Mouse (Mus musculus) forebrain, embryonic 15.5 days (tissue): ENCODE measurements around the gene Crygb. TPM values are rescaled to one million over a fixed set of nuclear protein-coding genes. Genes with fewer than 3 reads are reported as not detected.

ENCODE experiments used
- ATAC-seq: fragments of 200-750 bp; cut with Nextera tagmentation; replicated peaks from 2 replicates; pipeline ENCODE4 v1.8.0; 2017; ENCODE audit warnings: mild to moderate bottlenecking, moderate TSS enrichment, moderate library complexity
- H3K27ac ChIP-seq: fragments of 300-500 bp; sonication (generic); replicated peaks from 2 replicates; pipeline ENCODE4 v1.5.1; 2015; ENCODE audit warnings: mild to moderate bottlenecking, inconsistent platforms
- H3K27me3 ChIP-seq: fragments of 300-500 bp; sonication (generic); 2 replicates; pipeline ENCODE4 v1.6.1; 2015; ENCODE audit warnings: inconsistent platforms
- H3K36me3 ChIP-seq: fragments of 300-500 bp; sonication (generic); 2 replicates; pipeline ENCODE4 v1.6.1; 2015; ENCODE audit warnings: mild to moderate bottlenecking, inconsistent platforms
- H3K4me1 ChIP-seq: fragments of 300-500 bp; sonication (generic); 2 replicates; pipeline ENCODE4 v1.6.1; 2015; ENCODE audit warnings: inconsistent platforms
- H3K4me2 ChIP-seq: fragments of 300-500 bp; sonication (generic); replicated peaks from 2 replicates; pipeline ENCODE4 v1.6.1; 2015; ENCODE audit warnings: mild to moderate bottlenecking, inconsistent platforms
- H3K4me3 ChIP-seq: fragments of 300-500 bp; sonication (generic); 2 replicates; pipeline ENCODE4 v1.5.1; 2015; ENCODE audit warnings: mild to moderate bottlenecking, inconsistent platforms
- H3K9ac ChIP-seq: fragments of 300-500 bp; sonication (generic); replicated peaks from 2 replicates; pipeline ENCODE4 v1.6.1; 2015; ENCODE audit warnings: mild to moderate bottlenecking, inconsistent platforms
- H3K9me3 ChIP-seq: fragments of 300-500 bp; sonication (generic); 2 replicates; pipeline ENCODE4 v1.6.1; 2016; ENCODE audit warnings: inconsistent platforms
- WGBS: fragments of 180-500 bp; shearing (Covaris S2); methylation state at CpG from one replicate; pipeline ENCODE4 v1.1.7; 2015; ENCODE audit warnings: mixed read lengths; 5-methylcytosine and 5-hydroxymethylcytosine counted together
- polyA plus RNA-seq: library from polyadenylated mRNA; unstranded; fragments of >200 nt; fragmentation: Nextera tagmentation; extraction: Ambion mirVana; gene quantifications from 2 replicates; pipeline ENCODE4 v1.2.1, GENCODE M21; 2015

The Crygb gene
- polyA plus RNA-seq, 1 experiment from 2014 or later: not detected

GRCm38 (mm10) chr1:65109196-65109595 lies 27.1 kb upstream of the Crygb start:
- H3K4me3 ChIP-seq: no peak overlapping the region
- no peaks in the 10 kb centered on the region for H3K4me1 ChIP-seq
- H3K9me3 ChIP-seq: no peaks in the 10 kb centered on the region
- no peak overlapping the region for H3K4me2 ChIP-seq
- H3K27ac ChIP-seq: no peak overlapping the region
- no peaks in the 10 kb centered on the region for H3K27me3 ChIP-seq
- no peak for ATAC-seq
- no peaks in the 10 kb centered on the region for H3K36me3 ChIP-seq
- WGBS: 92% methylated on average over 8 of the region's 8 CpGs
- no peak overlapping the region for H3K9ac ChIP-seq

GRCm38 (mm10) chr1:65107654-65108279 lies 25.7 kb upstream of the Crygb start:
- no peak overlapping the region for H3K9ac ChIP-seq
- H3K27ac ChIP-seq: no peak overlapping the region
- 93% methylated on average over 10 of the region's 10 CpGs for WGBS

DNA sequence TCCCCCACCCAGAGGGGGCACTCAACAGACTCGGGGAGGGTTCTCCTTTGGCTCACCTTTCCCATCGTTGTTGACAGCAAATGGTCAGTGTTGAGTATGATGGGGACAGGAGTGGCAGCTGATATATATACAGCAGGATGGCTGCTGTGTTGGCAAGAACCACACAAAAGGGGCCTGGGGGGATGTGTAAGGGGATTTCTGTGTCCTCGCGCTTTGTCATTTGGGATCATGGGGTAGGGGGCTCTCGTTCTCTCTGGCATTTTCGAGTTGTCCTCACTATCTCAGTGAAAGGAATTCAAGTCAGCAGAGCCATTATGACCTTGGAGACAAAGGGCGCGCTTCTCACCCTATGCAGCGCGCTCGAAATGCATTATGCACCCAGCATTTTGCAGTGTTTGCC lies 21.2 kb upstream of the Crygb start, which contains the start of gene Cryga:
Gene Cryga, minus strand, starts transcription at position 101 of the 400 bp plus-strand sequence.
- Histone ChIP-seq H3K9ac (no peak within 1 kb of the TSS), H3K27me3 (no peaks in the 10 kb centered on the region), H3K9me3 (no peaks in the 10 kb centered on the region), H3K4me3 (no peak within 1 kb of the TSS), H3K4me1 (no peaks in the 10 kb centered on the region), H3K4me2 (no peak within 1 kb of the TSS), H3K36me3 (no peaks in the 10 kb centered on the region), H3K27ac (no peak within 1 kb of the TSS)
- no peak for ATAC-seq
- 90% methylated on average over 11 of the region's 11 CpGs for WGBS

More at GRCm38 (mm10) chr1:65107654-65108279, 25.7 kb upstream of the Crygb start:
- Histone ChIP-seq H3K9me3 (no peaks in the 10 kb centered on the region), H3K36me3 (no peaks in the 10 kb centered on the region), H3K4me1 (no peaks in the 10 kb centered on the region), H3K4me3 (no peak overlapping the region), H3K4me2 (no peak overlapping the region), H3K27me3 (no peaks in the 10 kb centered on the region)
- ATAC-seq: no peak

GRCm38 (mm10) chr1:65096953-65097352 lies 14.9 kb upstream of the Crygb start:
- no peaks in the 10 kb centered on the region for H3K9me3 ChIP-seq
- H3K4me3 ChIP-seq: no peak overlapping the region
- H3K4me2 ChIP-seq: no peak overlapping the region
- H3K27ac ChIP-seq: no peak overlapping the region
- H3K36me3 ChIP-seq: no peaks in the 10 kb centered on the region
- no peaks in the 10 kb centered on the region for H3K27me3 ChIP-seq
- H3K4me1 ChIP-seq: no peaks in the 10 kb centered on the region
- H3K9ac ChIP-seq: no peak overlapping the region
- no peak for ATAC-seq
- WGBS: 83% methylated on average over 3 of the region's 3 CpGs

- Histone ChIP-seq H3K36me3 (no peaks in the 10 kb centered on the region), H3K9me3 (no peaks in the 10 kb centered on the region), H3K4me2 (no peak overlapping the region), H3K4me3 (no peak overlapping the region), H3K4me1 (no peaks in the 10 kb centered on the region), H3K27me3 (no peaks in the 10 kb centered on the region), H3K27ac (no peak overlapping the region), H3K9ac (no peak overlapping the region)
- 94% methylated on average over 3 of the region's 3 CpGs for WGBS
- ATAC-seq: no peak
These were observed 9.5 kb upstream of the Crygb start for GRCm38 (mm10) chr1:65091566-65091965.

DNA sequence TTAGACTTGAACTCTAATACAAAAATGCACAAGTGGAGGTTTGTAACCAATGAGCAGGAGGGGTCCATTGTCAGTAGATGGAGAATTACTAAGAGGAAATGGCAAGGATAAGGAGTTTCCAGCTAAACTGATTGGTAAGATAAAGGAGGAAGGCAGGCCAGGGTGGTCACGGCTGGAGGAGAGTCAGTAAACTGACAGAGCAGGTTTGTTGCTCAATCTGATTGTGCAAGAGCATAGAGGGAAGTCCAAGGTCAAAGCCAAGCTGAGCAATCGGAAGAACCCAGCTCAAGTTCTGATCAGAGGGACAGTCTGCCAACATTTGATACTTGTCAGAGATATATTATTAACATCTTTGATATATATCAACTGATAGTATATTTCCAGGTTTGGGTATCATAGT lies 8.3 kb upstream of the Crygb start:
- WGBS: 79% methylated on average over 2 of the region's 2 CpGs
- Histone ChIP-seq H3K27me3 (no peaks in the 10 kb centered on the region), H3K4me3 (no peak overlapping the region), H3K27ac (no peak overlapping the region), H3K9ac (no peak overlapping the region), H3K4me2 (no peak overlapping the region), H3K36me3 (no peaks in the 10 kb centered on the region), H3K9me3 (no peaks in the 10 kb centered on the region), H3K4me1 (no peaks in the 10 kb centered on the region)
- no peak for ATAC-seq

DNA sequence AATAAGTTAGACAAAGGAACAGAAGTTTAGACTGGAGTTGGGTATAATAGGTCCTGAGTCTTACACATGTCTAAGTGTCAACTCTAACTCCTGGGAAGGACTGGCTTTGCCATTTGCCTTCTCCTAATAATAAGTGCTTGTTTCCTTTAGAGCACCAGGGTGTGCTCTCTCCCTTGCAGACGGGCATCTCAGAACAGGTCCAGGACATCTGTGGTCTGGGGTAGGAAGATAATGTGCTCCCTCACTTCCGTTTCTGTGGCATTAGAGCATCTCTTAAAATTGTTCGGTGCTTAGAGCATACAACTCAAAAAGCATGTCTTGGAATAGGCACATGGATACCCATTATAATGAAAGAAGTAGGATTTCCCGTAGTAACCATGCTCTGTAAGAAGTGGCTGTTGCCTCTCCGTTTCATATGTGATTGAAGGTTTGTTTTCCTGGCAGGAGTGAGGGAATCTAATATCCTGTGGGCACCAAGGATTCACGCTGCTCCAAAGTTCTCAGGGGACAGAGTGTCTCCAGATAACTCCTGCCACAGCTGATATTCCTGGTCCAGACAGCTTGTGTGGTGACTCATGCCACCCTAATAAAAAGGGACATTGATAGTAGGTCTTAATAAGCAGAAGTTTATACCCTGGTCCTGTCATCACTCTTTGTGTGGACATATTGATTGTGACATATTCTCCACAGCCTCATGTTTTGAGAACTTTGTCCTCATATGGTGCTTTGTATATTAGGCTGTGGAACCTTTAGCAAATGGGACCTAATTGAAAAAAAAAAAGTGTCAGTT lies 6.7 kb upstream of the Crygb start:
- no peak overlapping the region for H3K27ac ChIP-seq
- H3K4me1 ChIP-seq: no peaks in the 10 kb centered on the region
- no peak for ATAC-seq
- WGBS: 82% methylated on average over 6 of the region's 6 CpGs
- H3K4me3 ChIP-seq: no peak overlapping the region
- no peaks in the 10 kb centered on the region for H3K9me3 ChIP-seq
- H3K9ac ChIP-seq: no peak overlapping the region
- no peaks in the 10 kb centered on the region for H3K36me3 ChIP-seq
- no peaks in the 10 kb centered on the region for H3K27me3 ChIP-seq
- no peak overlapping the region for H3K4me2 ChIP-seq

DNA sequence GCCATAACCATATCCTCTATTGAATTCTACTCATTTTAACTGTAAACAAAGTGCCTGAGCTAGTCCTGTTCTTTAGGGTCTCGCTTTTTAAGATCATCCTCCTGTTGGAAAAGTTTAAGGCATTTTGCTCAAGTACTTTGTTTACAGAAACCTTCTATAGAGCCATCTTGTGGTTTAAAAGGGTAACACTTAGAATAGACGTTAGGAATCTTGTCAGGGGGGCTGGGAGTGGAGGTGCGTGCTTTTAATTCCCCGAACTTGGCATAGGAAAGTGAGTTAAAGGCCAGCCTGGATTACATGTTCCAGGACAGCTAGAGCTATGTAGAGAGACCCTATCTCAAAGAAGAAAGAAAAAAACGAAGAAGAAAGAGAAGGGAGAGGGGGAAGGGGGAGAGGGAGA lies 6.5 kb downstream of the Crygb start:
- Histone ChIP-seq H3K9me3 (no peaks in the 10 kb centered on the region), H3K4me2 (no peak overlapping the region), H3K27me3 (no peaks in the 10 kb centered on the region), H3K4me3 (no peak overlapping the region), H3K9ac (no peak overlapping the region), H3K4me1 (no peaks in the 10 kb centered on the region), H3K36me3 (no peaks in the 10 kb centered on the region), H3K27ac (no peak overlapping the region)
- no peak for ATAC-seq
- 19% methylated on average over 5 of the region's 5 CpGs for WGBS

DNA sequence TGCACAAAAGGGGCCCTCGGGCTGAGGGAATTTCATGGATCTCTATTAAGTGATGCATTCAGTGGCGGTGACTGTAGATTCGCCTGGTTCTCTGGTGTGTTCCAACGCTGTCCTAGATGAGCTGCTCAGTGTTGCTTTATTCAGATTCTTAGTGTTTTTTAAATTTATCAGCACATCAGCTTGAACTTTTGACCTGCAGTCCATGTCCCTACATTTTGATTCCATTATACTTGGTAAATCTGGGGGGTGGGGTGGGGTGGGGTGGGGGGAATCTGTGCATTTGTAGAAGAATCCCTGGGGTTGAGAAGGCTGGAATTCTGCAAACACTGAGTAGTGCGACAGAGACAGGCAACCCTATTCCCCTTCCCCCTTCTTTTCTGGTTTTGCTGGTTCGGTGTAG lies 8.5 kb downstream of the Crygb start, which contains the start of gene Crygc:
Gene Crygc, minus strand, starts transcription at position 101 of the 400 bp plus-strand sequence.
- Histone ChIP-seq H3K9me3 (no peaks in the 10 kb centered on the region), H3K36me3 (no peaks in the 10 kb centered on the region), H3K27me3 (no peaks in the 10 kb centered on the region)

GRCm38 (mm10) chr1:65067842-65068241 lies 14.2 kb downstream of the Crygb start:
- ATAC-seq: no peak
- H3K27ac ChIP-seq: no peak overlapping the region

More for the DNA sequence above, 8.5 kb downstream of the Crygb start, which contains the start of gene Crygc:
- no peak within 1 kb of the TSS for H3K4me3 ChIP-seq
- no peak for ATAC-seq
- H3K4me1 ChIP-seq: no peaks in the 10 kb centered on the region
- H3K9ac ChIP-seq: no peak within 1 kb of the TSS
- WGBS: 59% methylated on average over 6 of the region's 6 CpGs
- H3K27ac ChIP-seq: no peak within 1 kb of the TSS
- no peak within 1 kb of the TSS for H3K4me2 ChIP-seq

DNA sequence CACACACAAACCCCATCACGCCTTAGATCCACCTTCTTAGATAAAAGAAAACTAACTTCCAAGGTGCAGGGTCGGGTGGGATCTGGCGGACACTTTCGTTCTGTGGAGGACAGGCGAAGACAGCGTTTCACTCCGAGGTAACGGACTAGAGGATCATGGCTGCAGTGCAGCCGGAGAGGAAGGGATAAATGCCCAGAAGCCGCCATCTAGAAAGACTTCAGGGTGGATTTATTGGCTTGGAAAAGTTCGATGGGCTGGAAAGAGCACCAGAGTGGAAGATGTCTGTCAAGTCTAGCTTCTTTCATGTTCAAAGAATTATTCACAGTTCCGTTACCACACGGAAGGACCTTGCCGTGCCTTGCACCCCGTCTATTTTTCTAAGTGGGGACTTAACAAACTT lies 17.9 kb downstream of the Crygb start:
- Histone ChIP-seq H3K4me1 (no peaks in the 10 kb centered on the region), H3K4me2 (no peak overlapping the region), H3K9ac (no peak overlapping the region), H3K27me3 (no peaks in the 10 kb centered on the region), H3K27ac (no peak overlapping the region), H3K9me3 (no peaks in the 10 kb centered on the region), H3K4me3 (no peak overlapping the region), H3K36me3 (no peaks in the 10 kb centered on the region)
- no peak for ATAC-seq
- WGBS: 77% methylated on average over 15 of the region's 15 CpGs

More at GRCm38 (mm10) chr1:65067842-65068241, 14.2 kb downstream of the Crygb start:
- Histone ChIP-seq H3K4me1 (no peaks in the 10 kb centered on the region), H3K27me3 (no peaks in the 10 kb centered on the region), H3K36me3 (no peaks in the 10 kb centered on the region), H3K9me3 (no peaks in the 10 kb centered on the region), H3K4me2 (no peak overlapping the region), H3K4me3 (no peak overlapping the region), H3K9ac (no peak overlapping the region)

DNA sequence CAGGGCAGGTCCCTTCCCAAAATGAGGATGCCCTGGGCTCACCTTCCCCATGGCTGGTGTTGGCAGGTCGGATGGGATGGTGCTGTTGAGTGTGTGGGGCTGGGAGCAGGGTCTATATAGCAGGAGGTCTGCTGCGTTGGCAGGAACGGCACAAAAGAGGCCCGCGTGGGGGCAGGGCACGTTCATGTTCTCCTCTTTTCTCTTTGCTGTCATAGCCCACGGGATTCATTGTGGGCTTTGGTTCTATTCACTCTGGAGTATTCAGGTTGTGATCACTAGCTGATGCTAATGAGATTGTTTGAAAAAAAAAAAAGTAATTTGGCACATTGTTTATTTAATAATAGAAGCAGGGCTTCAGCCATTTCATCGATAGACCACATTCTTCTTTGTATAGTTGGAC lies 18.7 kb downstream of the Crygb start, which contains the start of gene Crygd:
Gene Crygd, minus strand, starts transcription at position 101 of the 400 bp plus-strand sequence.
- Histone ChIP-seq H3K9ac (no peak within 1 kb of the TSS), H3K27ac (no peak within 1 kb of the TSS), H3K4me3 (no peak within 1 kb of the TSS), H3K36me3 (no peaks in the 10 kb centered on the region), H3K27me3 (no peaks in the 10 kb centered on the region), H3K4me1 (no peaks in the 10 kb centered on the region), H3K9me3 (no peaks in the 10 kb centered on the region), H3K4me2 (no peak within 1 kb of the TSS)
- ATAC-seq: no peak
- 26% methylated on average over 8 of the region's 8 CpGs for WGBS
